Mouse (Mus musculus) Patski (cell line): ENCODE results near the gene Prg3. TPM values are rescaled to one million over a fixed set of nuclear protein-coding genes. Genes with fewer than 3 reads are reported as not detected.
A peak's percentile ranks its signal among the peaks of the same experiment; 100 is the strongest.

Experiments
- ATAC-seq: fragments of 100-300 bp; one replicate; pipeline ENCODE4 v1.8.0; 2021
- CTCF ChIA-PET: fragments of 350-600 bp; sonication (Branson Sonifier 250); formaldehyde crosslinking; loops from one replicate; lab custom pipeline; 2022; ENCODE audit warnings: inconsistent platforms; lab: Charles Lee
- POLR2A ChIA-PET: fragments of 350-600 bp; sonication (Branson Sonifier 250); formaldehyde crosslinking; loops from one replicate; lab custom pipeline; 2022; ENCODE audit warnings: antibody characterized with exemption, inconsistent platforms; lab: Charles Lee
- DNase-seq: peaks from one replicate; pipeline ENCODE4 v3.0.0-alpha.2; 2011; ENCODE audit warnings: low read depth, low spot score
- H3K27me3 ChIP-seq: fragments of 371-371 bp; one replicate; pipeline ENCODE4 v1.5.1; 2021
- CTCF ChIP-seq: fragments of 100-300 bp; IDR thresholded peaks from one replicate; pipeline ENCODE4 v1.5.1; 2021
- in situ Hi-C: fragments of 300-500 bp; cut with MboI; formaldehyde crosslinking; loops from 3 replicates; pipeline ENCODE4 v1.11.1; 2018; ENCODE audit warnings: low pct_unique_long_range_greater_than_20kb, mixed read lengths
- polyA plus RNA-seq: library from polyadenylated mRNA; unstranded; gene quantifications from one replicate; pipeline ENCODE4 v1.2.3, GENCODE M21; 2021

Gene Prg3
- polyA plus RNA-seq, 1 experiment from 2014 or later: not detected

GRCm38 (mm10) chr2:84980188-84980587 is 7.8 kb upstream of the Prg3 start, which contains the start of gene Prg2:
Prg2 (plus strand) TSS chr2:84980461.
- H3K27me3 ChIP-seq: peaks cover 11% of the 10 kb centered on the region
- in situ Hi-C loops: no loop called here
- DNase-seq (no peak), ATAC-seq (no peak)
- ChIA-PET POLR2A (no interaction called here), CTCF (no interaction called here)
- no peak for TF ChIP-seq CTCF

GRCm38 (mm10) chr2:84996376-84996775 is 8.4 kb downstream of the Prg3 start:
- no peaks in the 10 kb centered on the region for H3K27me3 ChIP-seq
- in situ Hi-C loops: no loop called here
- ChIA-PET CTCF (no interaction called here), POLR2A (no interaction called here)
- no peak for ATAC-seq
- TF ChIP-seq CTCF: no peak
- no peak for DNase-seq

DNA sequence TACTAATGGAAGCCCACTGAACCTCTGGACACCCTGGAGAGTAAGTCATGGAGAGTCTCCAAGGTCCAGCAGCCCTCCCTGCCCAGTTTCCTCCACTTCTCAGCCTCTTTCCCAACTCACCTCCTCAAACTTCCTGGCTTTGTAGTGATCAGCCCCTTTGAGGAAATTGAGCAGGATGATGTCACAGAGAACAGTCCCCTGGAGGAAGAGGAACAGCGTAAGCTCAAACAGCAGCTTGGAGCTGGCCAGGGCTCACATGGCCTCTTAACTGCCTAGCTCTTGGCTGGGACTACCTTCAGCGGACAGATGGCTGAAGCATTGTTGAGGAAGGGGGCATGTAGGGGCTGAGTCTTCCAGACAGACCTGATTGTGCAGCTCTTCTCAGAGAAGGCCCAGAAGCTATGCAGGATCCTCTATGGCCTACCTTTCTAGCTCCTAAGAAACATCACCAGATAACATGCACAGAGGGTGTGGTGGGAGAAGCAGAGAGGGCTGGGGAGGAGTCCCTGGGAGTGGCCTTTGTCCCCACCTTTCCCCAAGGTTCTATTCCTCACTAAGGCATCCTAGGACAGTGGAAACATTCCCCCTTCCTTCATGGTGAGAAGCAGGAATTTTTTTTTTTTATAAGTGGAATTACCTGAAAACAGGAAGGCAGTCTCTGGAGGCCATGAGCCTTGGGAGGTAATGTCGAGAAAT is 11.6 kb downstream of the Prg3 start:
- CTCF ChIA-PET: no interaction called here
- no peak for TF ChIP-seq CTCF
- no peak for DNase-seq
- in situ Hi-C loops: no loop called here
- POLR2A ChIA-PET: interaction anchor here (0.6 kb wide), 1 partner anchor 263 kb away, joined by 4 read pairs; no protein-coding TSS in a partner anchor
- no peaks in the 10 kb centered on the region for H3K27me3 ChIP-seq
- no peak for ATAC-seq

DNA sequence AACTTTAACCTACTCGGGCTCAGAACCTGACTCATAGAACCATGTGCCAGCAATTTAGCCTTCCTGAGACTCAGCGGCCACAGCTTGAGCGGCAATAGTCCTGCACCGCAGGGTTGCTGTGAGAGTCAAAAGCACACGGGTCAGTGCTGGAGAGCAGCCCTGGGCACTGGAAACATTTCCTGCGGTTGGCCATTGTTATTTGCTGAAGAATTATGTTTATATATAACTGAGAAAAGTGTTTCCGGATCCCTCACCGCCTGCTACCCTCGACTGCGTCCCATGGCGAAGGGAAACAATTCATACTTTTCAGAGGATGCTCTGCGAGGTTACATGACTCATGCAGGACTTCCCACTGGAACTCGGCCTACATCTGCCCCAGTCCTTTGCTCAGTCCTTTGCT is 13.5 kb downstream of the Prg3 start:
- POLR2A ChIA-PET: no interaction called here
- no peaks in the 10 kb centered on the region for H3K27me3 ChIP-seq

GRCm38 (mm10) chr2:85002575-85002974 is 14.6 kb downstream of the Prg3 start:
- ATAC-seq: no peak
- POLR2A ChIA-PET: no interaction called here

More for the DNA sequence above, 13.5 kb downstream of the Prg3 start:
- DNase-seq (no peak), ATAC-seq (no peak)
- in situ Hi-C loops: no loop called here
- CTCF ChIA-PET: interaction anchor here (1.5 kb wide), 1 partner anchor 45 kb away, joined by 5 read pairs; no protein-coding TSS in a partner anchor
- no peak for TF ChIP-seq CTCF

GRCm38 (mm10) chr2:85004341-85004740 is 16.3 kb downstream of the Prg3 start:
- H3K27me3 ChIP-seq: peaks cover 3% of the 10 kb centered on the region
- no peak for ATAC-seq
- ChIA-PET CTCF (interaction anchor here (1.2 kb wide), 1 partner anchor 48 kb away, joined by 3 read pairs; no protein-coding TSS in a partner anchor), POLR2A (no interaction called here)
- no peak for DNase-seq
- no peak for TF ChIP-seq CTCF
- in situ Hi-C loops: no loop called here

More at GRCm38 (mm10) chr2:85002575-85002974, 14.6 kb downstream of the Prg3 start:
- in situ Hi-C loops: no loop called here
- no peak for DNase-seq
- no peak for TF ChIP-seq CTCF
- no peaks in the 10 kb centered on the region for H3K27me3 ChIP-seq
- CTCF ChIA-PET: interaction anchor here (1.1 to 1.5 kb wide), 2 partner anchors 9 to 46 kb away, joined by 3 to 5 read pairs; no protein-coding TSS in a partner anchor

- TF ChIP-seq CTCF: no peak
- peaks cover 9% of the 10 kb centered on the region for H3K27me3 ChIP-seq
- CTCF ChIA-PET: interaction anchor here (1.0 to 2.9 kb wide), 7 partner anchors 9 to 175 kb away, joined by 3 to 14 read pairs (median 3); no protein-coding TSS in a partner anchor
- ATAC-seq (no peak), DNase-seq (no peak)
- POLR2A ChIA-PET: no interaction called here
- in situ Hi-C loops: no loop called here
Observed at GRCm38 (mm10) chr2:85006600-85006999, 18.6 kb downstream of the Prg3 start.

- POLR2A ChIA-PET: no interaction called here
- ATAC-seq (no peak), DNase-seq (no peak)
- H3K27me3 ChIP-seq: peaks cover 9% of the 10 kb centered on the region
- CTCF ChIA-PET: interaction anchor here (1.2 to 2.9 kb wide), 9 partner anchors 11 to 176 kb away, joined by 3 to 14 read pairs (median 4); no protein-coding TSS in a partner anchor
- peak; percentile 76 for TF ChIP-seq CTCF
- in situ Hi-C loops: no loop called here
Observed at GRCm38 (mm10) chr2:85007729-85008128, 19.7 kb downstream of the Prg3 start.

GRCm38 (mm10) chr2:85009212-85009611 is 21.2 kb downstream of the Prg3 start:
- in situ Hi-C loops: no loop called here
- CTCF ChIA-PET: interaction anchor here (1.1 to 2.9 kb wide), 2 partner anchors 143 to 177 kb away, joined by 3 to 14 read pairs; no protein-coding TSS in a partner anchor
- no peak for TF ChIP-seq CTCF
- ATAC-seq (no peak), DNase-seq (no peak)
- H3K27me3 ChIP-seq: peaks cover 9% of the 10 kb centered on the region
- POLR2A ChIA-PET: no interaction called here

DNA sequence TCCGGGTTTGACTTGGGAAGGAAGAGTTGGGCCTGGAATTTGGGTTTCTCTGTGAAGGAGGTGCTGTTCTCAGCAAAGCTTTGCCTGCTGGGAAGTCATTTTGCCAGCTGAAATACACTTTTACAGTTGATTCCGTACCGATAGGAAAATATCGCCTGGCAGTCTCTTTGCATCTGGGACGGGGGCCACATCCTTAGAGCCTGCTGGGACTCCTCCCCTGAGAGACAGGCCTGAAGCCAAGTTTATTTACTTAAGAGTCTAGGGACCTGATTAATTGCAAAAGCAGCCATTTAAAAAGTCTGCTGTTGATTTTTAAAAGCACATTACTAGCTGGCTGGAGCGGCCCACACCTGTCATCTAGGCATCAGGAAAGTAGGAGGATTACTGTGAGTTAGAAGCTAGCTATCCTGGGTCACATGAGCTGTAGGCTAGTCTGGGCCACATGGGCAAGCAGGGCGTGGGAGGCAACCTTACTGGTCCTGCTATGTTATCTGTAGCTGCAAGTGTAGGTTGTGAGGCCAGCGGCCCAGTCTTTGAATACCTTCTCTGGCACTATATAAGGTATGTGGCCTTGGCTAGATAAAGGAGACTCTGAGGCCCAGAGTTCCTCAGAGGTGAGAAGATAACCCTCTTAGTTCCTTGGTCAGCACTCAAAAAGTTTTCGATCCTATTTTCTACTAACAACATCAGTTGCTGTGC is 24.0 kb downstream of the Prg3 start:
- POLR2A ChIA-PET: interaction anchor here (1.0 kb wide), 1 partner anchor 51 kb away, joined by 3 read pairs; no protein-coding TSS in a partner anchor
- no peak for ATAC-seq
- DNase-seq: no peak

More for the DNA sequence above, 24.0 kb downstream of the Prg3 start:
- in situ Hi-C loops: no loop called here
- peaks cover 22% of the 10 kb centered on the region for H3K27me3 ChIP-seq
- TF ChIP-seq CTCF: no peak
- CTCF ChIA-PET: no interaction called here
